Mouse (Mus musculus): Measurements from ENCODE around the gene Capn5.
A peak's percentile ranks its signal among the peaks of the same experiment; 100 is the strongest.

Capn5 gene

DNA sequence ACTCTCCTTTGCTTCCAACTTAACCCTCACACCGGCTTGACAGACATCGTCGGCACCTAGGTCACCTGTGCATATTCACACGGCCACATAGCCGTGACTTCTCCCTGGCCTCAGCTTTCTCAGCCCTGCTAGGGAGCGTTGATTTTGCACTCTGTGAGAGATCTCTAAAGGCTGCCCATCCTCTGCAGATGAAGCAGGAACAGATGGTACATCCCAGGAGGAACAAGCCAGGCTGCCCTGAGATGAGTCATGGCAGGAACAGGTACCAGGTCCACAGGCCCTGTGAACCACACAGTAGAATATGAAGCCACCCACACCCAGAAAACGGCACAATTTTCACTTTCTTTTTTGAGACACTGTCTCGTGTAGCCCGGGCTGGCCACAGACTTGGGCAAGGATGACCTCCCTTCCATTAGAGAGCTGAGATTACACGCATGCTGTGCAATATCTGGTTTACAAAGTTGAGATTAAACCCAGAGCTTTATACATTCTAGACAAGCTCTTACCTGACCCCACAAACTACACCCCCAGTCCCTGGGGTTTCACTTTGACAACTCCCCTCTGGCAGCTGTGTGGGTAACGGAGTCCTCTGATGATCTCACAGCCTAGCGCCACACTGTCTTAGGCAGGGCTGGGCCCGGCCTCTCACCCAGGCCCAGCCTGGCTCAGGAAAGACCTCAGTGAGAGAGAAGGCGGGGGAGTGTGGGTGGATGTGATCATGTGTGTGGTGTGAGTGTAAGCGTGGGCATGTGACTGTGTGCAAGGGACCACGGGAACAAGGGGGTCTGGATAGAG is 69.2 kb downstream of the Capn5 start:
- no peak for DNase-seq

GRCm38 (mm10) chr7:98106272-98106671 is 71.8 kb downstream of the Capn5 start:
- no peak for DNase-seq

GRCm38 (mm10) chr7:98104481-98105435 is 73.3 kb downstream of the Capn5 start:
- DNase-seq = peak; percentile 22 to 38

DNA sequence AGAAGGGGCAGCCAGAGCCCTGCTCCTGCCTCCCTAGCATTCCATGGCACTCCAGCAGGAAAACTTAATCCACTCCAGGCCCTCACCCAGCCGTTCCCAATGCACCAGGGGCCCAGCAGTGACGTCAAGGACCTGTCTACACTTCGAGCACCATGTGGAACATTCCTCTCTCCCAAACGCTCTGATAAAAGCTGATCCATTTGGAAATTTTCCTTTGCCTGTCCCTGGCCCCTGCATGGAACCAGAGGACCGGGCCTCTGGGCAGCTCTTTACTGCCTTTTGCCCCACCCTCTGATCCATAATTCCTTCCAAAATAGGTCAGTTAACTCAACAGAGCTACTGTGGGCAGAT is 74.2 kb downstream of the Capn5 start:
- DNase-seq = no peak

DNA sequence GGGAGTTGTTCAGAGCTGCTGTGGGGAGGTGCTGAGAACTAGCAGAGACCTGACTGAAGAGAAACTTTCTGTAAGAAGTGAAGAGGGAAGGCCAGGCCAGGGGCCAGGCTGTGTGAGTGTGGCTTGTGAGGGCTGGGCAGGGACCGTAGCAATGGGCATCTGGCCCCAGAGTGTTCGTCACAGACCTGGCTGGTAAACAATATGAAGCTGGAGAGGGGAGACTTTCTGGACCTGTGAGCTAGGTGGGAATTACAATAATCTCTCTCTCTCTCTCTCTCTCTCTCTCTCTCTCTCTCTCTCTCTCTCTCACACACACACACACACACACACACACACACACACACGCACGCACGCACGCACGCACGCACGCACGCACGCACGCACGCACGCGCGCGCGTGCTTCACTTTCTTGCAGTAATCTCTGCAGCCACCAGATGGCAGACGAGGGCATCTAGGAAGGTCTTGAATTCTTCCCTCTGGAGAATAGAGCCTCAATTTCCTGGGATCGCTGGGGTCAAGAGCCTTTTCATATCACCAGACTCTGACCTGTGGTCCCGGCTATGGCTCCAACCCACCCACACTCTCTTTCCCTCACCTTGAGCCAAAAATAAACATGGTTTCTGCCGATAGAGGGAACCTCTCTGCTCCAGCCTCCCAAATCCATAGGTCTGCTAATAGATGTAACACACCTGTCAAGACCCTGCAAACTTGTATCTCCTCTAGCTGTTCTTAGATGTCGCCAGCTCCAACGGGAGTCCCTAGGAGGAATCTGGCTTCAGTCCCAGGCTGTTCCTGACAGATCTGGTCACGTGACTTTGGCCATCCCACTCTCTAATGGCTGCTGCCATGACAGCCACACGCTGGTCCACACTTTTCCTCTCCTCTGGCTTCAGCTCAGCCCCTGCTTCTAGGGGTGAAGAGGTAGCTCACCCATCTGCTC is 74.8 kb downstream of the Capn5 start:
- DNase-seq = peak; percentile 78 to 84

GRCm38 (mm10) chr7:98102488-98102887 is 75.6 kb downstream of the Capn5 start:
- DNase-seq = no peak

DNA sequence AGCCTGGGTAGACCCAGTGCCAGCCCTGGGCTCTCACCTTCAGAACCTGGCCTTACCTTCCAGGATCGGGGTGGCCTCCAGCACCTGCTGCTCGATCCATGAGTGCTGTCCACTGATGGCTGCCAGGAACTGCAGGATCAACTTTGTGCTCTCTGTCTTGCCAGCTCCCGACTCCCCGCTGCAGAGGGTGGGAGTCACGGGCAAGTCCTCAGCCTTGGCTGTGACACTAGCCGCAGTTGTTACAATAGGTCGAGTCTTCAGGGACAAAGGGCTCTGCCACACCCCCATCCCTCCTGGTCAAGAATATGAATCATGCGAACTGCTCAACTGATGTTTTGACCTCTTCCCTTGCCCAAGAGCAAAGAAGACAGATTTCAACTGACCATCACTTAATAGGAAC is 80.5 kb downstream of the Capn5 start:
- DNase-seq = no peak

- no peak for DNase-seq
Measured at GRCm38 (mm10) chr7:98095852-98096251, 82.2 kb downstream of the Capn5 start.

- DNase-seq = no peak
Measured at GRCm38 (mm10) chr7:98086346-98086745, 91.7 kb downstream of the Capn5 start.

DNA sequence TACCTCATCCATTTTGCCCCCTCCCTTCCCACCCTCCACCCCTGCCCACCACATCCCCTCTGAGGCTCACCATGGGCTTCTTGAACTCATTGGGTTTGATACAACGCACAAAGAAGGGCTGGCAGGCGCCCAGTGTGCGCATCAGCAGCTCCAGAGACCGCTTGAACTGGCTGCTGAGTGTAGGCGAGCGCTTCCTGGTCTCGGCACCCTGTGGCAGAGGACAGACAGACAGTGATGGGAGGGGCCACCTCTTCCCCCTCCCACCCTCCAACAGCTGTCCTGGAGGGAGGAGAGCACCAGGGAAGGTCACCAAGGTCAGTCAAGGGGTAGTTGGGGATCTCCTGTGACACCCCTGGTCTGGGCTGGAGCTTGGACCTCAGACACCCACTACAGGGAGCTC is 92.8 kb downstream of the Capn5 start:
- peak; percentile 26 to 32 for DNase-seq

DNA sequence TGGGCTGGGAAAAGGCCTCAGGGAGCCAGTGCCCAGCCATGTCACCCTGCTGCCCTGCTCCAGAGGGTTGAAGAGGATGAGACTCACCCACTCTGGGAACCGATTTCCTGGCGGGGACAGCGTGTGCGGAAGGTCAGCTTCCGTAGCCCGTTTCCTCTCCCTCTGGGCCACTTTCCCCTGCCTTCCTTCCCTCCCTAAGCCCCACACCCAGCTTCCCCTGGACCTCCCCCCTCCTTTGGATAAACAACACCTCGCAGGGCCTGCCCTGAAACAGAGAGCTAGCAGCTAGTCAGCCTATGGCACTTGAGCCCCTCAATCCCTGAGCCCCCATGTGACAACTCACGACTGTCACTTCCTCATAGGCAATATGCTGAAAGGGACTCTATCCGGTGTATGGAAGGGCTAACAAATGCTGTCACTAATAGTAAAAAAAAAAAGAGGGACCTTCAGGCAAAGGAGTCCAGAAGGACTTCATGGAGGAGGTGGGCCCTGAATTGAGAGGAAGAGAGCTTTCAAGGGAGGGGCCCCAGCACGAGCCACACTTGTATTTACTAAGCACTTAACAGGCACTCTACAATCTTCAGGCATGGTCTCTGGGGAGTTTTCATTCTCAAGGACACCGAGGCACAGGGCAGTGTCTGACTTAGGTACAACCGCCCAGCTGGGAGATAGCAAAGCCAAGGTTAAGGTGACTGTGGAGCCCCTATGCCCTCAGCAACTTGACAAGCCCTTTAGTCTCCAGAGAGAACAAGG is 93.4 kb downstream of the Capn5 start:
- peak; percentile 33 to 52 for DNase-seq

- DNase-seq = no peak
Measured at GRCm38 (mm10) chr7:98082376-98082775, 95.7 kb downstream of the Capn5 start.

GRCm38 (mm10) chr7:98077453-98077852 is 100.6 kb downstream of the Capn5 start:
- no peak for DNase-seq

DNA sequence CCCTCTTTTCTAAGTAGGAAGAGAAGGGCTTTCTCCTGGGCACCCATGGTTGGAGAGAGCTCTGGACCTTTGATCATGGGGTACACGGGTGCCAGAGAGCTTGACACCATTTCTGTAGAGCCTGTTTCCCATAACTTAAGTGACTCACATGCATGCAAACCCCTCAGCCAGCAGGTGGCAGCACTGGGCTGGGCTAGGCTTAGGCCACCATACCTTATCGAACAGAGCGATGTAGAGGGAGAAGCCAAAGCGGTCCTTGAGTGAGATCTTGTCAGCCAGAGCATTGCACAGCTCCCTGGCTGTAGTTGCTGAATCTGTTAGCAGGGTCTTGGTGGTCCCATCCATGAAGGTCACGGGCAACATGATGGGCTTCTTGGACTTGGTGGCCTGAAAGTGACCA is 106.5 kb downstream of the Capn5 start:
- DNase-seq = peak; percentile 72 to 81

Data from lung, adult 18-20 months (tissue).